Mouse (Mus musculus) c-Kit-positive CD71-positive TER-119-positive erythroid progenitor cells, embryonic 14.5 days (primary cell): ENCODE data around the gene Lbhd1.
"Not testable (repeated sequence)": the region's sequence is repeated elsewhere in the genome, so short reads cannot be mapped to it uniquely, and the experiment has no call there.

Source experiments
- DNase-seq: peaks from one replicate; pipeline ENCODE4 v3.0.0-alpha.2; 2013; ENCODE audit warnings: low spot score

The Lbhd1 gene

DNA sequence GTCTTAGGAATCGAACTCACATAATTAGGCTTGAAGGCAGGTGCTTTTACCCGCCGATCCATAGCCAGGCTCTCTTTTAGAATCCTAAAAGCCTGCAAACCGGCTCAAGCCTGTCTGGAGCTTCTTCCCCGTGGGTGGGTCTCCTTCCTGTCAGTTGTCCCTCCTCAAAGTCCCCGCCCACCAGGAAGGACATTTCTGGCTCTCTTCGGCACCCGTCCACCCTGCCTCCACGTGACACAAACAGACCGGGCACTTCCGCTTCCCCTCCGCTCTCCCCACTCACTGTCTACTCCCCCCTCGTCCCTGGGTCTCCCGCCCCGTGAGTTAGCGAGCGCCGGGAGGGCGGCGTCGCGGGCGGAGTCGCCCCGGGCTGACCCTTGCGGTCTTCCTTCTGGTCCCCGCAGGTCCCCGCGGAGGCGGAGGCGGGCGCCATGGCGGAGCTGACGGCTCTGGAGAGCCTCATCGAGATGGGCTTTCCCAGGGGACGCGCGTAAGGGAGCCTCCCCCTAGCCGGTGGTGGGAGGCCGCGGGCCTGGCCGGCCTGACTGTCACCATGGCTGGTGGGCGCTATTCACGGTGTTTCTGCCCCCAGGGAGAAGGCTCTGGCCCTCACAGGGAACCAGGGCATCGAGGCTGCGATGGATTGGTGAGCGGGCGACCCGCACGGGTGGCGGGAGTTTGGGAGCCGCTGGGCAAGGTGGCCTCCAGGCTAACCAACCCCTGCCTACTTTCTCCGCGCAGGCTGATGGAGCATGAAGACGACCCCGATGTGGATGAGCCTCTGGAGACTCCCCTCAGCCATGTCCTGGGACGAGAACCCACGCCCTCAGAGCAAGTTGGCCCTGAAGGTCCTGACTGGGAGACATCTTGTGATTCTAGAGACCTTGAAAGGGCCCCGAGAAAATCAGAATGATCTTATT is 12.0 kb upstream of the Lbhd1 start, which contains the start of gene Ubxn1:
Gene Ubxn1 (plus strand): TSS at position 230 of the 920 bp plus-strand sequence.
- DNase-seq = peak; percentile 96

DNA sequence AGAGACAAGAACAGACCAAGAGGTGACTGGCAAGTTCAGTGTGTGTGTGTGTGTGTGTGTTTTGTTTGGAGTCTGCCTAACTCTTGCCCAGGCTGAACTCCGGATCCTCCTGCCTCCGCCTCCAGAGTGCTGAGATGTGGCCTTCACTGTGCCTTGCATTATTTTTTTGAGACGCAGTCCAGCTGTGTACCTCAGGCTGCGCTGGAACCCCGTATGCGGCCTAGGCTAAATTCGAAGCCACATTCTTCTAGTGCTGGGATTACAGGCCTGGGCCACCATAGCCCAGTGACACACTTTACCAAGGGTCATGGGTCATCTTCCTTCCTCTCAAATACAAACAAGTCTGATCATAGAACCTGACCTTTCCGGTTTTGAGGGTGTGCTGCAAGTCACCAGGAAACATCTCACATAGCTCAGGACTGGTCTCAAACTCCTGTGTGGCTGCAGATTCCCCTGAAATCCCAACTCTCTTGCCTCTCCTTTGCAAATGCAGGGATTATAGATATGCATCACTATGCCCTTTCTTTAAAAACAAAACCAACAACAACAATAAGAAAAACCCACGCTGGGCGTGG is 11.2 kb upstream of the Lbhd1 start:
- DNase-seq = no peak

DNA sequence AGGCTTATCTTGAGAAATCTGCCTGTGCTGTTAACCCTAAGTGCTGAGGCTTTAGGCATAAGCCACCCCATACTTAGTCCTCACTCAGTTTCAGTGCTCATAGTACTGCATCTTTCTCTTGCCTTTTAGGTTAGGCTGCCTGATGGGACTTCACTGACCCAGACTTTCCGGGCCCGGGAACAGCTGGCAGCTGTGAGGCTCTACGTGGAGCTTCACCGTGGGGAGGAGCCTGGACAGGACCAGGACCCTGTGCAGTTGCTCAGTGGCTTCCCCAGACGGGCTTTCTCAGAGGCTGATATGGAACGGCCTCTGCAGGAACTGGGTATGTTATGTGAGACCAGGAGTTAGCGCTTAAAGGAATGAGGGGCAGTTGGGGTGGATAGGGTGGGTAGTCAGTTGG is 8.5 kb upstream of the Lbhd1 start:
- DNase-seq = no peak

DNA sequence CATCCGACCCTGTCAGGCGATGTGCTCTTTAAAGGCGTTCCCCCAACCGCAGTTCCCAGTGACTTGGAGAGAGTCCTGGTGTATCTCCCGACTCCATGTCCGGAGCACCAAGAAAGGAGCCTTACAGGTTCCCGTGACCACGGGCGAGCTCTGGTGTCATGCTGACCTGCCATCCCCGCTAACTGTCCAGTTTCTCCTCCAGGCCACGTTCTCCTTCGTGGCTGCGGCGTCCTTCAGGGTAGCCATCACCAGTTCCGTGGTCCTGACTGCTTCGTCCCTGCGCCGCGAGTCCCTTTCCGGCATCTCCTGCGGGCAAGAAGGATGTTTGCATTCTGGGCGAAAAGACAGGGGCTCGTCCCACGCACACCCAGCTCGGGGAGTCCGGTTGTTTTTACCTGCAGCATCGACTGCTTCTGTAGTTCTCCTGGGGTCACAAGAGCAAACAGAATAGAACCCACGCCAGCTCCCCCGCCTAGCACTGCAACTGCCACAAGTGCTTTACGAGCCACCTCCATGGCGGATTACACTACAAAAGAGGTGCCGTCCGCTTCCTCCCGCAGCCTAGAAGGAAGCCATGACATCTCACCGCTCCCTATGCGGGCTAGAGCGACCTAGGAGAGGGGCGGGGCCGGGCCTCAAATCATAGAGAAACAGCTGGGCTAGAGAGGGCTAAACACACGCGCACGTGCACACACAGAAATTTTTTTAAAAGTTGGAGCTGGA is 3.1 kb upstream of the Lbhd1 start, which contains the start of gene Uqcc3:
Gene Uqcc3 (minus strand): TSS at position 613 of the 723 bp plus-strand sequence.
- DNase-seq = peak; percentile 86

DNA sequence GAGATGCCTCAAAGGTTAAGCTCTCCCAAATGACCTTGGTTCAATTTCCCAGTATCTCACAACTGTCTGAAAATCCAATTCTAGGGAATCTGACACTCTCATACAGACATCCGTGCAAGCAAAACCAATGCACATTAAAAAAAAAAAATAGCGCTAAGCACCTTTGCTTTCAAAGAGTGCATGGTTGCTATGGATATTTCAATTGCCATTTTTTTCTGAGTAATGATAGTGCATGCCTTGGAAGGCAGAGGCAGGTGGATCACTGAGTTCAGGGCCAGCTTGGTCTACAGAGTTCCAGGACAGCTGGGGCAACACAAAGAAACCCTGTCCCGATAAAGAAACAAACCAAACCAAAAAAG is 2.5 kb upstream of the Lbhd1 start:
- DNase-seq = no peak

DNA sequence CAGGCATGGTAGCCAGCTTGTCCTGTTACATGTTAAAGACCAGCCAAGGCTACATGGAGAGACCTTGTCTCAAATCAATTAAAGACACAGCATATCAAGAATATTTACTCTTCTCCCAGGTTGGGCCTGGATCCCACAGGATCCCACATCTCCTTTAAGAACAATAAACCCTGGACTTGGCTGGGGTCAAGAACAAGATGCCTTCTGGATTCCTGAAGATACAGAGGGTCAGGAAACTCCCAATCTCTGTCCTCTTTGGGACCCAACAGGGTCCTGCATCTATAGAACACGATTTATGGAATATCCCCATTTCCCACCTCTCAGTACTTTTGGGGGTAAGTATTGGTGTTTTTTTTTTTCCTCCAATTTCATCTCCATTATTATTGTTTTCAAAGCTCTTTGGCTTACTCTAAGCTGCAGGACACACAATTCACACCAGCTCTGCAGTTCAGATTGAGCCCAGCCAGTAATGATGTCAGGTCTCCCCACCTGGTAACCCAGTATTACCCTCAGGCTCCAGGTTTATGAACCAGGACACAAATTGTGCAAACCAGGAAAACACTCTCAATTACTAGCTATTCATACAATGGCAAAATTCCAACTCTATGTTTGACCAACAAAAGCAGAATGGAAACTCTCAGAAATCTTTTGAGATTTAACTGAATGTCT is 3.5 kb downstream of the Lbhd1 start:
- DNase-seq = no peak

DNA sequence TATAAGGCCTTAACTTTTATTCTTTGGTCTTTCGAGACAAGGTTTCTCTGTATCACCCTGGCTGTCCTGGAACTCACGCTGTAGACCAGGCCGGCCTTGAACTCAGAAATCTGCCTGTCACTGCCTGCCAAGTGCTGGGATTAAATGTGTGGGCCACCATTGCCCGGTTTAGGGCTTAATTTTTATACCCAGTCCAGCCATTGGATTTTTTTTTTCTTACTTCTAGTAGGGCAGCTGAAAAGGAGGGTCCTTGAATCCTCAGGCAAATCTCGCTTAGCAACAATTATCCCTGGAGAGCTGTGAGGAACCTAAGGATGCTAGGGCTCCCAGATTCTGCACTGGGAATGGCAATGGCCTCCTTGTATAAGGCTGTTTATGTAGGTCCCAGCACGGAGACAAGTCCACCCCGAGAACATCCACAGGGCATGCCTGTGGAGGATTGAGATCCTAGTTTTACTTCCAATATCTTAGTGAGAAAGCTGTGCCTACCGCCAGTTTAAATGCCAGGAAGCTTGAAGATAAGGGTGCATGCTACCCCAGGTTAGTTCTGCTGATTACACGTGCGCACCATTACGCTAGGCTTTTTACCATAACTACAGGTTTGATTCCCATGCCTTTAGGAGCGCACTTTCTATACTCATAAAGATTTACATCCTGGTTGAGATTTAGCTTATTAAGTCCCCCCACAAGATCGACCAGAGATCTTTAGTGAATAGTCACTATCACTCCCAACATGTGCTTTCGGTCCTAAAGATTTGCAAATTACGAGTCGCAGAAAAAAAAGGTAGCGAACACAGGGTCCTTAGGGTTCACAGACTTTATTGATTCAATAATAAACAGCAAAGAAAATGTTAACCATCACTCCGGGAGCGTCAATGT is 4.3 kb downstream of the Lbhd1 start:
- DNase-seq = peak; percentile 59

DNA sequence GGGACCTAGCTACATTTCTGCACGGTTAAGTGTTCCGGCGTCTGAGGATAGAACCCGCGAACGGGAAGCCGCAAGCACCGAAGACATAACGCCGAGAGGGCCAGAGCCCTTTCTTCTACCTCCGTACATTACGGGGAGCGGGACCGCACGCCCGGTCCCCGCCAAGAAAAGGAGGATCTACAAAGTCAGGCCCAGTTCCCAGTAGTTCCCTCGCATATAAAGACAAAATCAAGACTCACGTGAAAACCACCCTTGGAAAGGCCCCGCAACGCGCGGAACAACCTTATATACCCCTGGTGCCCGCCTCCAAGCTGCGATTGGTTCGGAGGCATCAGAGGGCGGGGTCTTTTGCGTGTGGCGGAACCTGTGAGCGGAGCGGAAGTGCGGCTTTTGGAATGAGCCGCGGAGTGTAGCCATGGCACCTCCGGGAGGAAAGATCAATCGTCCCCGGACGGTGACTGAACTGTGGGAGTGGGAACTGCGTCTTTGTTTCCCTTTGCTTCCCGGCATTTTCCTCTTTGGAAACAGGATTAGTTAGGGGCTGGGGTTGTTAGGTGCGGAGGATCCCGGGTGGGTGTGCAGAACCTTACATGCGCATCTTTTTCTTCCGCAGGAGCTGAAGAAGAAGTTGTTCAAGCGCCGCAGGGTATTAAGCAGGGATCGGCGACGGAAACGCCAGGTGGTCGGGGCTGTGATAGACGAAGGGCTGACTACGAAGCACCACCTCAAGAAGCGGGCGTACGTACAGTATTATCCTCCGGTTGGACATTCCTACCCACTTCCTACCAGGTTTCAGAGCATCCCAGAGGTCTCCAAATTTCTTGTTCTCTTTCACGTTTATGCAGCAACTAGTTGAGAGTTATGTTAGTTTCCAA is 5.2 kb downstream of the Lbhd1 start, which contains the start of the genes 1810009A15Rik and Gm49416:
Gene 1810009A15Rik (plus strand): TSS at position 343 of the 875 bp plus-strand sequence.
Gene Gm49416 (plus strand): TSS at position 416 of the 875 bp plus-strand sequence.
- peak; percentile 97 for DNase-seq

DNA sequence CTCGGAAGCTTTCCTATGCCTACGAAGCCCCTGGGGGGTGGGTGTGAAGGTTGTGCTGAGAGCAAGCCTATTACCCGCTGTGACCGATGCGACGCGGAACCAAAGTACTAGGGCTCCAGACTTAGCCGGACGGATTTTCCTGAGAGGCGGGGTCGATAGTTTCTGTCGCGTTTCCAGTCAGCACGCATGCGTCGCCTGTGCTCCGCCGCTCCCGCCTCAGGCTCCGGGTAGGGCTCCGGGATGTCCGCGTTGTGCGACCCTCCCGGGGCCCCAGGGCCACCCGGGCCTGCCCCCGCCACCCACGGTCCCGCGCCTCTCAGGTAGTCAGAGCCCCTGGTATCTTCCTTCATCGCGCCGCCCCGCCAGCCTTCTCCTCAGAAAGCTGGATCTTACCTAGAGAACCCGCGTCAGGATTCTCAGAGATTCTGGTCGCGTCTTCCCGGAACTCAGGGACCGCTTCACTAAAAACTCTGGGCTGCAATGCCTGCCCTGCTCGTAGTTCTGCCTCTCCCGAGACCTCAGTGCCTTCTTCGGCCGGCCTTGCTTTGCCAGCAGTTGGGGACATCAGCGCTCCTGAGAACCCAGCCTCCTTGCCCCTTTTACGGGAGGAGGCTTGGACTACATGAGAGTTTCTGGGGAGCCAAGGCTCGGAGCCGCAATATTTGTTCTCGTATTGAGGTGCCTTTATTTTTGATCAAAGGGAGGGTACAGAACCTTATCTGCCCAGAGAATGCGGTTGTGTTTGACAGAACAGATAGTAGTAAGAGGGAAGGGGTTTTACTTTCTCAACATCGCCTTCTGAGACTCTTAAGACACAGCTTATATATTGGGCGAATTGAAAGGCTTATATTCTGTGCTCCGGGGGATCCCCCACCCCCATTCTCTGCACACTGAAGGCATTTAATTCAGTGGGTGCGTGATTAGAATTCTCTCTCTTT is 9.6 kb downstream of the Lbhd1 start, which contains the start of gene Ints5:
Gene Ints5 (plus strand): TSS at position 177 of the 938 bp plus-strand sequence.
- peak; percentile 88 for DNase-seq

DNA sequence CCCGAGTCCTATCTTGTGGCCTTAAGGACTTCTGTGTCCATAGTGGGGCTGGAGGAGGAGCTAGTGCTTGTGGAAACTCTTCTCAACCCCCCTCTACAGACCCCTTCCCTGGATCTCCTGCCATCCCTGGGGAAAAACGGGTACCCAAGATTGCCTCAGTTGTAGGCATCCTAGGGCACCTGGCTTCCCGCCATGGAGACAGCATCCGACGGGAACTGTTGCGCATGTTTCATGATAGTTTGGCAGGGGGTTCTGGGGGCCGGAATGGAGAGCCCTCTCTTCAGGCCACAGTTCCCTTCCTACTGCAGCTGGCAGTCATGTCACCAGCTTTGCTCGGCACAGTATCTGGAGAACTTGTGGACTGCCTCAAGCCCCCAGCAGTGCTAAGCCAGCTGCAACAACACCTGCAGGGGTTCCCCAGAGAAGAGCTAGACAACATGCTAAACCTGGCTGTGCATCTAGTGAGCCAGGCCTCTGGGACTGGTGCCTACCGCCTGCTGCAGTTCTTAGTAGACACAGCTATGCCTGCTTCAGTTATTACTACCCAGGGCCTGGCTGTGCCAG is 11.9 kb downstream of the Lbhd1 start:
- DNase-seq = no peak

DNA sequence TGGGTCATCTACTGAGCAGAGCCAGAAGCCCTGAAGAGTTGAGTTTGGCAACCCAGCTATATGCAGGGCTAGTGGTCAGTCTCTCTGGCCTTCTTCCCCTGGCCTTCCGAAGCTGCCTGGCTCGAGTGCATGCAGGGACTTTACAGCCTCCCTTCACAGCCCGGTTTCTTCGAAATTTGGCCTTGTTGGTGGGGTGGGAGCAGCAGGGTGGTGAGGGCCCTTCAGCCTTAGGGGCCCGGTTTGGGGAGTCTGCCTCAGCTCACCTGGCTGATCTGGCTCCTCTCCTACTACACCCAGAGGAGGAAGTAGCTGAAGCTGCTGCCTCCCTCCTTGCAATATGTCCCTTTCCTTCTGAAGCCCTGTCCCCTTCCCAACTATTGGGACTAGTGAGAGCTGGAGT is 12.7 kb downstream of the Lbhd1 start:
- DNase-seq = not testable (repeated sequence)

DNA sequence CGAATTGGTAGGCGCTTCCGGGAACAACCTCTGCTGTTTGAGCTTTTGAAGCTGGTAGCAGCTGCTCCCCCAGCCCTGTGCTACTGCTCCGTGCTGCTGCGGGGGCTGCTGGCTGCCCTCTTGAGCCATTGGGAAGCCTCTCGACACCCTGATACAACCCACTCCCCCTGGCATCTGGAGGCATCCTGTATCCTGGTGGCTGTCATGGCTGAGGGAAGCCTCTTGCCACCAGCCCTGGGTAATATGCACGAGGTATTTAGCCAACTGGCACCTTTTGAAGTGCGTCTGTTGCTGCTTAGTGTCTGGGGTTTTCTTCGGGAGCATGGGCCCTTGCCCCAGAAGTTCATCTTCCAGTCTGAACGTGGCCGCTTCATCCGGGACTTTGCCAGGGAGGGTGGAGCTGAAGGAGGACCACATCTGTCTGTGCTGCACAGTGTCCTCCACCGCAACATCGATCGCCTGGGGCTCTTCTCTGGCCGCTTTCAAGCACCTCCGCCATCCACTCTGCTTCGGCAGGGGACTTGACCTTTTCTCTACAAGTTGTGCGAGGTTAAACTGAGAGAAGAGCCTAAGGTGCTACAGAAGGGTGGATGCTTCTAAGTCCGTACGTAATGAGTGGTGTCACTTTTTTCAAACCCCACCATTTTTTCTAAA is 13.8 kb downstream of the Lbhd1 start:
- not testable (repeated sequence) for DNase-seq

DNA sequence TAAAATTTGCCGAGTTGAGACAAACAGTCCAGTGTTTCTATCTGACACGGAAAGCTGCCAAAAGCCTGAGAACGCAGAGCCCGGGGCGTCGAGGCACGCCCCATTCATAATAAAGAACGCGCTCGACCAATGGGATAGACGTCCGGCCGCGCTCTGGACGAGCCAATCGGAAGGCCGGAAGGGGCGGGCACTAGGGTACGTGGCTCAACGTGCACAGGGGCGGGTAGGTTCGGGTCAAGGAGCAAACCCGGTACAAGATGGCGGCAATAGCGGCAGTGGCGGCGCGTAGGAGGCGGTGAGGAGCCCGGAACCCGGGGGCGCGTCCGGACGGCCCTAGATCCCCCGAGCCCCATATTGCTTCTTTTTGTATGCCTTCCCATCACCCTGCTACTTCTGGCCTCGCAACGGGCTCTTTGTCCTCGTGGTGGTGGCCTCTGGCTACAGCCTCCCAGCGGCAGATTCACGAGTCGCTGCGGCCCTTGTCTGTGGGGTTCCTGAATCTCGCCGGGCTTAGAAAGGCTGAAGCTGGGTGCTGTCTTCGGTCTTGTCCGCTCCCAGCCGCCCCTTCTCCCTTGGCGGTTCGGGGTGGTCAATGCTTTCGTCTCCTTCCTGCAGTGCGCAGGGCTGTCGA is 14.4 kb downstream of the Lbhd1 start, which contains the start of gene Ganab:
Gene Ganab (plus strand): TSS at position 207 of the 631 bp plus-strand sequence.
- peak; percentile 96 for DNase-seq

DNA sequence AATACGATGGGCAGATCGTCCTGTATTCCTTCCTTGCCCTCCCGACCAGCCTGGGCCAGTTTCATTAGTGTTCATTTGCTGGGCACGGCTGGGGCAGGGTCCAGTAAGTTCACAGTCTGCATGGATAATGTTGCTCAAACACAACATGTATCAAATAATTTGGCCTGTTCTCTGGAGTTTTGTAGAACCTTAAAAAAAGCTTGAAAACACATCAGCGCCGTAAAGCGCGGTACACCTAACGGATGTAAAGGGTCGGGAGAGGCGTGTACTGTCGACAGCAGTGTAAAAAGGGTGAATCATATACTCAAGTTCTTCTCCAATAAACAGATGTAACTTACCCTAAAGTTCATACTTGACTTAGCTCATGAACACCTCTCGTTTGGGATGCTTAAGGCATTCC is 15.0 kb downstream of the Lbhd1 start:
- peak; percentile 50 for DNase-seq

DNA sequence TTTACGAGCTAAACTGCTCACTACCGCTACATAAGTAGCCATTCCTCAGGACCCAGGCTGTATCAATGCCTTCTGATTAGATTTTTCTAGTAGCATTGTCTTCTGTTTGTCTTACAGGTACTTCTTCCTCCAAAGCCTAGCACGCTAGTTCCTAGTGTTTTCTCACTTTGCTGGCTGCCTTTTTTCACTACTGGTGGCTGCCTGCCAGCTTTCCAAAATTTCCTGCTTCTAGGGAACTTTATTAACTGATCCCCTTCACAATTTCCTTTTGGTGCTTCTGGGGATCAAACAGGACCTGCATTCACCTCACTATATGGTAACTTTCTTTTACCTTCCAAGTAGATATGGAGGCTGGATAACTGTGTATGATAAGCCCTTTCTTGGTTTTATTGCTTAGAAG is 15.5 kb downstream of the Lbhd1 start:
- no peak for DNase-seq

DNA sequence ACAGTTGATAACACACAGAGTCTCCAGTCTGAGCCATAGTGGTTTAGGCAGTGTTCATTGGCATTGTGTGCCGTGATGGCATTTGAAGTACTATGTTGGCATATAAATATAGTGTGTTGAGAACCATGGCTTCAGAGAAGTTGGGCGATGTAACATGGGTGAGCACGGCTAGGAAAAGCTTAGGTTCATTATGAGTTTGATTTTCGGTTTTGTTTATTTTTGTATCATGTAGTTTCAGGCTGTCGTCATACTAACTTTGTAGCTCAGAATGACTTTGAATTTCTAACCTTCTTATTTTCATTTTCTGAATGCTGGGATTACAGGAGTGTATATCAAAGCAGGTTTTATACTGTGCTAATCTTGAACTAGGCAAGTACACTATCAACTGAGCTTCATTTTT is 19.9 kb downstream of the Lbhd1 start:
- DNase-seq = no peak

DNA sequence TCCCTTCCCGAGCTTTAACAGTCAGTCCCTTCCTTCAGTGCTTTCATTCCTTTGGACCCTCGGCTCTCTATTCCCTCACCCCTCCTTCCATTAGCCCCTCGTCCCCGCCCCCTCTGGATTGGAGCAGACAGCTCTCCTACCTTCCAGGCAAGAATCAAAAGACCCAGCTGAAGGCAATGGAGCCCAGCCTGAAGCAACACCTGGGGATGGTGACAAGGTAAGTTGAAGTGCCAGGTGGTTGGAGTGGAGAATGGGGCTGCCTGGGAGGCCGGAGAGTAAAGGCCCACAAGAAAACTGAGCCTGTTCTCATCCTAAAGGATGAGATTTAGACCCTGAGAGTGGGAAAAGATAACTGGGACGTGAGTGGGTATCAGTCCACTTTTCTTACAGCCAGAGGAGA is 25.0 kb downstream of the Lbhd1 start:
- DNase-seq = no peak
